Mouse (Mus musculus) megakaryocyte, embryonic 14.5 days (primary cell): ENCODE data around the gene Krtap2-4.
"Not testable (repeated sequence)": the region's sequence is repeated elsewhere in the genome, so short reads cannot be mapped to it uniquely, and the experiment has no call there.

ENCODE experiments used
- FLI1 ChIP-seq: IDR thresholded peaks from 2 replicates; pipeline ENCODE4 v1.6.1; 2012; ENCODE audit warnings: low read length, inconsistent platforms, mixed read lengths
- GATA1 ChIP-seq: IDR thresholded peaks from 3 replicates; pipeline ENCODE4 v1.6.1; 2012; ENCODE audit warnings: mixed read lengths, low read length, inconsistent platforms, borderline replicate concordance

GRCm38 (mm10) chr11:99658467-99659010, 43.9 kb upstream of the Krtap2-4 start, which contains the start of gene Gm11563:
- TF ChIP-seq GATA1, FLI1: not testable (repeated sequence)
